13 mouse cellular contexts compared by ENCODE assay signal in genomic region chr2:71030663-71031062, GRCm38 (mm10).
"Had no signal": no experiment of that assay in that cellular context is flagged by ENCODE, and none has a peak within 500 bp of the region (broad histone marks: within the 10 kb centered on the region; RNA-seq: fewer than 3 reads in every experiment).

No protein-coding gene starts in this region.

- DNase-seq: kidney, adult 18-20 months; kidney, postnatal 25 days; layer of hippocampus, postnatal 36 days; lung, adult 2 months; lung, postnatal 14 days; lung, postnatal 4 days; midbrain, embryonic 14.5 days; thymus, adult 18-20 months; thymus, postnatal 36 days had no signal

- H3K27ac ChIP-seq: kidney, postnatal 0 days; left cerebral cortex, adult 2 months; liver, embryonic 14.5 days had no signal

- H3K4me2 ChIP-seq: midbrain, embryonic 11.5 days had no signal

- H3K4me3 ChIP-seq: left cerebral cortex, adult 2 months had no signal

- H3K9ac ChIP-seq: liver, embryonic 14.5 days had no signal
